Mouse (Mus musculus): ENCODE data around the gene Mrpl14. TPM values are rescaled to one million over a fixed set of nuclear protein-coding genes. Genes with fewer than 3 reads are reported as not detected.
A peak's percentile ranks its signal among the peaks of the same experiment; 100 is the strongest.

Mrpl14 gene
- polyA plus RNA-seq, 1 experiment, result 173 TPM

- H3K4me3 ChIP-seq (ENCODE audit: control insufficient read depth, insufficient read depth, low read length), result no peak overlapping the region
- H3K27me3 ChIP-seq (ENCODE audit: control insufficient read depth, insufficient read depth, low read length), result no peaks in the 10 kb centered on the region
- TF ChIP-seq POLR2A (IDR thresholded peaks at IDR 0.05; ENCODE audit: control insufficient read depth, extremely low read depth, insufficient read depth, low read length, poor library complexity), result no peak
- DNase-seq, result no peak
- H3K4me1 ChIP-seq (replicated peaks; ENCODE audit: control insufficient read depth, insufficient read depth, low read length), result no peaks in the 10 kb centered on the region
- no peaks in the 10 kb centered on the region for H3K36me3 ChIP-seq (ENCODE audit: control insufficient read depth, insufficient read depth, low read length)
- no peak overlapping the region for H3K27ac ChIP-seq (ENCODE audit: control insufficient read depth, insufficient read depth, low read length)
- 97% methylated on average over 10 of the region's 10 CpGs for WGBS
Observed at GRCm38 (mm10) chr17:45667986-45668385, 18.1 kb upstream of the Mrpl14 start.

GRCm38 (mm10) chr17:45671821-45672220, 14.3 kb upstream of the Mrpl14 start:
- TF ChIP-seq CTCF (IDR thresholded peaks at IDR 0.05; ENCODE audit: borderline replicate concordance, control insufficient read depth, extremely low read depth, insufficient read depth, low read length, poor library complexity), result no peak
- TF ChIP-seq POLR2A (IDR thresholded peaks at IDR 0.05; ENCODE audit: control insufficient read depth, extremely low read depth, insufficient read depth, low read length, poor library complexity), result no peak
- 98% methylated on average over 1 of the region's 1 CpGs for WGBS
- Histone ChIP-seq H3K4me1 (replicated peaks; ENCODE audit: control insufficient read depth, insufficient read depth, low read length) (no peaks in the 10 kb centered on the region), H3K27me3 (ENCODE audit: control insufficient read depth, insufficient read depth, low read length) (no peaks in the 10 kb centered on the region), H3K36me3 (ENCODE audit: control insufficient read depth, insufficient read depth, low read length) (peaks cover 6% of the 10 kb centered on the region), H3K27ac (ENCODE audit: control insufficient read depth, insufficient read depth, low read length) (no peak overlapping the region), H3K4me3 (ENCODE audit: control insufficient read depth, insufficient read depth, low read length) (no peak overlapping the region)
- no peak for DNase-seq

- H3K4me1 ChIP-seq (replicated peaks; ENCODE audit: control insufficient read depth, insufficient read depth, low read length), result no peaks in the 10 kb centered on the region
Observed at GRCm38 (mm10) chr17:45672598-45672997, 13.5 kb upstream of the Mrpl14 start.

GRCm38 (mm10) chr17:45678106-45678505, 8.0 kb upstream of the Mrpl14 start:
- peak; percentile 76 for DNase-seq
- TF ChIP-seq POLR2A (IDR thresholded peaks at IDR 0.05; ENCODE audit: control insufficient read depth, extremely low read depth, insufficient read depth, low read length, poor library complexity) (no peak), CTCF (IDR thresholded peaks at IDR 0.05; ENCODE audit: borderline replicate concordance, control insufficient read depth, extremely low read depth, insufficient read depth, low read length, poor library complexity) (peak; percentile 76; the same call in 1 of the 2 replicates)
- Histone ChIP-seq H3K4me3 (ENCODE audit: control insufficient read depth, insufficient read depth, low read length) (no peak overlapping the region), H3K36me3 (ENCODE audit: control insufficient read depth, insufficient read depth, low read length) (peaks cover 6% of the 10 kb centered on the region), H3K27ac (ENCODE audit: control insufficient read depth, insufficient read depth, low read length) (no peak overlapping the region), H3K4me1 (replicated peaks; ENCODE audit: control insufficient read depth, insufficient read depth, low read length) (no peaks in the 10 kb centered on the region), H3K27me3 (ENCODE audit: control insufficient read depth, insufficient read depth, low read length) (no peaks in the 10 kb centered on the region)
- WGBS, result 47% methylated on average over 7 of the region's 7 CpGs

More at GRCm38 (mm10) chr17:45672598-45672997, 13.5 kb upstream of the Mrpl14 start:
- Histone ChIP-seq H3K27ac (ENCODE audit: control insufficient read depth, insufficient read depth, low read length) (no peak overlapping the region), H3K4me3 (ENCODE audit: control insufficient read depth, insufficient read depth, low read length) (no peak overlapping the region), H3K36me3 (ENCODE audit: control insufficient read depth, insufficient read depth, low read length) (peaks cover 6% of the 10 kb centered on the region), H3K27me3 (ENCODE audit: control insufficient read depth, insufficient read depth, low read length) (no peaks in the 10 kb centered on the region)
- 45% methylated on average over 2 of the region's 2 CpGs for WGBS
- TF ChIP-seq POLR2A (IDR thresholded peaks at IDR 0.05; ENCODE audit: control insufficient read depth, extremely low read depth, insufficient read depth, low read length, poor library complexity), result no peak
- no peak for TF ChIP-seq CTCF (IDR thresholded peaks at IDR 0.05; ENCODE audit: borderline replicate concordance, control insufficient read depth, extremely low read depth, insufficient read depth, low read length, poor library complexity)
- DNase-seq, result no peak

GRCm38 (mm10) chr17:45680391-45680980, 5.6 kb upstream of the Mrpl14 start:
- WGBS, result 81% methylated on average over 8 of the region's 8 CpGs
- no peaks in the 10 kb centered on the region for H3K27me3 ChIP-seq (ENCODE audit: control insufficient read depth, insufficient read depth, low read length)
- DNase-seq, result no peak
- H3K4me3 ChIP-seq (ENCODE audit: control insufficient read depth, insufficient read depth, low read length), result no peak overlapping the region
- H3K36me3 ChIP-seq (ENCODE audit: control insufficient read depth, insufficient read depth, low read length), result no peaks in the 10 kb centered on the region
- H3K27ac ChIP-seq (ENCODE audit: control insufficient read depth, insufficient read depth, low read length), result no peak overlapping the region
- H3K4me1 ChIP-seq (replicated peaks; ENCODE audit: control insufficient read depth, insufficient read depth, low read length), result peaks cover 9% of the 10 kb centered on the region
- TF ChIP-seq POLR2A (IDR thresholded peaks at IDR 0.05; ENCODE audit: control insufficient read depth, extremely low read depth, insufficient read depth, low read length, poor library complexity) (no peak), CTCF (IDR thresholded peaks at IDR 0.05; ENCODE audit: borderline replicate concordance, control insufficient read depth, extremely low read depth, insufficient read depth, low read length, poor library complexity) (no peak)

- Histone ChIP-seq H3K4me1 (replicated peaks; ENCODE audit: control insufficient read depth, insufficient read depth, low read length) (peaks cover 9% of the 10 kb centered on the region), H3K27ac (ENCODE audit: control insufficient read depth, insufficient read depth, low read length) (no peak overlapping the region), H3K27me3 (ENCODE audit: control insufficient read depth, insufficient read depth, low read length) (no peaks in the 10 kb centered on the region), H3K36me3 (ENCODE audit: control insufficient read depth, insufficient read depth, low read length) (no peaks in the 10 kb centered on the region), H3K4me3 (ENCODE audit: control insufficient read depth, insufficient read depth, low read length) (no peak overlapping the region)
- no peak for DNase-seq
- TF ChIP-seq POLR2A (IDR thresholded peaks at IDR 0.05; ENCODE audit: control insufficient read depth, extremely low read depth, insufficient read depth, low read length, poor library complexity), result no peak
- no peak for TF ChIP-seq CTCF (IDR thresholded peaks at IDR 0.05; ENCODE audit: borderline replicate concordance, control insufficient read depth, extremely low read depth, insufficient read depth, low read length, poor library complexity)
- 100% methylated on average over 1 of the region's 1 CpGs for WGBS
Observed at GRCm38 (mm10) chr17:45681588-45681987, 4.5 kb upstream of the Mrpl14 start.

GRCm38 (mm10) chr17:45682843-45683242, 3.3 kb upstream of the Mrpl14 start:
- 78% methylated on average over 4 of the region's 4 CpGs for WGBS
- no peaks in the 10 kb centered on the region for H3K36me3 ChIP-seq (ENCODE audit: control insufficient read depth, insufficient read depth, low read length)
- DNase-seq, result no peak
- TF ChIP-seq POLR2A (IDR thresholded peaks at IDR 0.05; ENCODE audit: control insufficient read depth, extremely low read depth, insufficient read depth, low read length, poor library complexity) (no peak), CTCF (IDR thresholded peaks at IDR 0.05; ENCODE audit: borderline replicate concordance, control insufficient read depth, extremely low read depth, insufficient read depth, low read length, poor library complexity) (no peak)
- no peaks in the 10 kb centered on the region for H3K27me3 ChIP-seq (ENCODE audit: control insufficient read depth, insufficient read depth, low read length)
- peaks cover 16% of the 10 kb centered on the region for H3K4me1 ChIP-seq (replicated peaks; ENCODE audit: control insufficient read depth, insufficient read depth, low read length)
- no peak overlapping the region for H3K4me3 ChIP-seq (ENCODE audit: control insufficient read depth, insufficient read depth, low read length)
- no peak overlapping the region for H3K27ac ChIP-seq (ENCODE audit: control insufficient read depth, insufficient read depth, low read length)

Measured in thymus, adult 2 months (tissue).